ENCODE assay signal across 8 mouse cellular contexts in the genomic region with DNA sequence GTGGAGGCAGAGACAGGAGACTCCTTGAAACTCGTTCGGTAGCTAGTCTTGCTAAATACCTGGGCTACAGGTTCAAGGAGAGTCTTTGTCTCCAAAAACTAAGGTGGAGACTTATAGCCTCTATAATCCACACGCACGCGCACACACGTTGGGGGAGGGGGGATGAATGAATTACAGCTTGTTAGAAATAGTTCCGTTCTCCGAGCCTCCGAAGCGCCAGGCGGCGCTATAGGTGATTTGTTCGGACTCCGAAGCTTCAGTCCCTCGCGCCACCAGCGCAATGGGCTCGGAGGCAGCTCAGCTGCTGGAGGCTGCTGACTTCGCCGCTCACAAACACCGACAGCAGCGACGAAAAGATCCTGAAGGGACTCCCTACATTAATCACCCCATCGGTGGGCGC. TPM values are rescaled to one million over a fixed set of nuclear protein-coding genes. Genes with fewer than 3 reads are reported as not detected.
DNase-seq lines count a peak whose midpoint lies in the region; ATAC-seq and TF ChIP-seq lines count a peak whose summit lies in the region.

A gene (plus strand): TSS at position 247 of the 400 bp plus-strand sequence.

- peaks cover 24% of the 10 kb centered on the region for H3K4me1 ChIP-seq in embryonic facial prominence, embryonic 14.5 days (ENCODE audit: control insufficient read depth, insufficient read depth, low read length)
- H3K4me1 ChIP-seq in heart, adult 2 months (ENCODE audit: control insufficient read depth, insufficient read depth, low read length), result peaks cover 11% of the 10 kb centered on the region
- peaks cover 48% of the 10 kb centered on the region for H3K4me1 ChIP-seq in limb, embryonic 13.5 days
- peaks cover 43% of the 10 kb centered on the region for H3K4me1 ChIP-seq in midbrain, embryonic 16.5 days (ENCODE audit: control insufficient read depth, insufficient read depth, low read length)

- TF ChIP-seq POLR2A in heart, adult 2 months (IDR thresholded peaks at IDR 0.05; ENCODE audit: insufficient read depth, low read depth, low read length), result peak; percentile 92

- TF ChIP-seq CTCF in heart, adult 2 months (IDR thresholded peaks at IDR 0.05), result peak; percentile 95

- H3K4me2 ChIP-seq in embryonic facial prominence, embryonic 14.5 days (ENCODE audit: low read depth, low read length), result peak within 1 kb of the TSS; percentile 81
- peak within 1 kb of the TSS; percentile 76 for H3K4me2 ChIP-seq in limb, embryonic 13.5 days (replicated peaks)
- peak within 1 kb of the TSS; percentile 92 for H3K4me2 ChIP-seq in midbrain, embryonic 16.5 days (ENCODE audit: low read length)

- 1% methylated on average over 24 of the region's 25 CpGs for WGBS in embryonic facial prominence, embryonic 14.5 days
- WGBS in heart, adult 2 months, result 2% methylated on average over 25 of the region's 25 CpGs
- under 1% methylated on average over 25 of the region's 25 CpGs for WGBS in limb, embryonic 13.5 days
- 2% methylated on average over 25 of the region's 25 CpGs for WGBS in midbrain, embryonic 16.5 days

- peak; percentile 50 for ATAC-seq in embryonic facial prominence, embryonic 14.5 days (ENCODE audit: low read depth)
- peak; percentile 41; the same call in 1 of the 2 replicates for ATAC-seq in limb, embryonic 13.5 days (ENCODE audit: low FRiP score, low read depth)
- peak; percentile 21 for ATAC-seq in midbrain, embryonic 16.5 days

- DNase-seq in 3T3-L1 (ENCODE audit: low read depth, low spot score), result peak; percentile 84
- DNase-seq in adrenal gland, postnatal 4 days (ENCODE audit: low spot score in 2 of 2), result peak; percentile 85 to 87
- peak; percentile 97 for DNase-seq in embryonic facial prominence, embryonic 14.5 days (ENCODE audit: low spot score)
- DNase-seq in heart, adult 2 months, result peak; percentile 92 to 95
- DNase-seq in kidney, adult 8-10 months, result peak; percentile 90 to 96
- DNase-seq in spleen, postnatal 10 days (ENCODE audit: low spot score in 2 of 2), result peak; percentile 90 to 98

- intact Hi-C loops in heart, adult 2 months (cut with DNase I), result no loop called here

- H3K27ac ChIP-seq in embryonic facial prominence, embryonic 14.5 days (replicated peaks; ENCODE audit: low read depth, low read length), result peak within 1 kb of the TSS; percentile 79
- peak within 1 kb of the TSS; percentile 94 for H3K27ac ChIP-seq in heart, adult 2 months
- peak within 1 kb of the TSS; percentile 56; the same call in 1 of the 2 replicates for H3K27ac ChIP-seq in limb, embryonic 13.5 days
- peak within 1 kb of the TSS; percentile 81 for H3K27ac ChIP-seq in midbrain, embryonic 16.5 days (ENCODE audit: low read length)

- no peaks in the 10 kb centered on the region for H3K27me3 ChIP-seq in embryonic facial prominence, embryonic 14.5 days (replicated peaks; ENCODE audit: control insufficient read depth, insufficient read depth, low read length)
- no peaks in the 10 kb centered on the region for H3K27me3 ChIP-seq in heart, adult 2 months (ENCODE audit: control insufficient read depth, insufficient read depth, low read length)
- no peaks in the 10 kb centered on the region for H3K27me3 ChIP-seq in limb, embryonic 13.5 days
- H3K27me3 ChIP-seq in midbrain, embryonic 16.5 days (ENCODE audit: control insufficient read depth, insufficient read depth, low read depth, low read length), result no peaks in the 10 kb centered on the region

- peak within 1 kb of the TSS; percentile 83 for H3K9ac ChIP-seq in embryonic facial prominence, embryonic 14.5 days (ENCODE audit: low read depth, low read length)
- H3K9ac ChIP-seq in heart, adult 2 months (ENCODE audit: low read depth, low read length), result peak within 1 kb of the TSS; percentile 78
- H3K9ac ChIP-seq in limb, embryonic 13.5 days, result peak within 1 kb of the TSS; percentile 79
- H3K9ac ChIP-seq in midbrain, embryonic 16.5 days (ENCODE audit: low read depth, low read length), result peak within 1 kb of the TSS; percentile 80

- TF ChIP-seq EP300 in heart, adult 2 months (IDR thresholded peaks at IDR 0.05; ENCODE audit: insufficient read depth, low read depth, low read length), result peak; percentile 56; the same call in 1 of the 2 replicates

- peak within 1 kb of the TSS; percentile 53 for H3K4me3 ChIP-seq in embryonic facial prominence, embryonic 14.5 days (ENCODE audit: low read depth, low read length)
- peak within 1 kb of the TSS; percentile 96 for H3K4me3 ChIP-seq in heart, adult 2 months
- H3K4me3 ChIP-seq in limb, embryonic 13.5 days, result peak within 1 kb of the TSS; percentile 56
- H3K4me3 ChIP-seq in midbrain, embryonic 16.5 days (ENCODE audit: low read depth, low read length), result peak within 1 kb of the TSS; percentile 51

- H3K79me2 ChIP-seq in heart, adult 2 months (replicated peaks; ENCODE audit: control insufficient read depth, insufficient read depth, low read length), result no peaks in the 10 kb centered on the region

- no peaks in the 10 kb centered on the region for H3K9me3 ChIP-seq in embryonic facial prominence, embryonic 14.5 days (ENCODE audit: control insufficient read depth, low read length)
- no peaks in the 10 kb centered on the region for H3K9me3 ChIP-seq in limb, embryonic 13.5 days
- H3K9me3 ChIP-seq in midbrain, embryonic 16.5 days (replicated peaks; ENCODE audit: control insufficient read depth, low read length, poor library complexity, severe bottlenecking), result no peaks in the 10 kb centered on the region

- no peaks in the 10 kb centered on the region; the same call in 1 of the 2 replicates for H3K36me3 ChIP-seq in embryonic facial prominence, embryonic 14.5 days (ENCODE audit: control insufficient read depth, insufficient read depth, low read length)
- H3K36me3 ChIP-seq in heart, adult 2 months (ENCODE audit: control insufficient read depth, insufficient read depth, low read length), result no peaks in the 10 kb centered on the region
- peaks cover 8% of the 10 kb centered on the region for H3K36me3 ChIP-seq in limb, embryonic 13.5 days
- no peaks in the 10 kb centered on the region for H3K36me3 ChIP-seq in midbrain, embryonic 16.5 days (ENCODE audit: control insufficient read depth, insufficient read depth, low read length)

RNA-seq across cellular contexts. Expression of the gene that starts here (rescaled TPM):
- 10 to 100 TPM; 41.8 to 42.4 TPM for total RNA-seq in adrenal gland, postnatal 4 days (2021)
- polyA plus RNA-seq in embryonic facial prominence, embryonic 14.5 days (2014; fragmentation: Nextera tagmentation; extraction: Ambion mirVana), result 19.6 and 22.8 TPM in 2 replicates
- 10 to 100 TPM; 30.0 to 39.9 TPM for total RNA-seq in heart, adult 2 months (2021)
- polyA plus RNA-seq in heart, adult 2 months (2012; rRNA removed), result 47.7 and 77.5 TPM in 2 replicates
- polyA plus RNA-seq in limb, embryonic 13.5 days (2015; fragmentation: Nextera tagmentation; extraction: Ambion mirVana), result 21.5 and 23.5 TPM in 2 replicates
- polyA plus RNA-seq in midbrain, embryonic 16.5 days (2015; fragmentation: Nextera tagmentation; extraction: Ambion mirVana), result 23.3 and 27.7 TPM in 2 replicates

Comparison
In these comparisons a context has a peak if more than half of its experiments do, and no peak if none do; other contexts are left out.
1. Peak in every context shown above with its lines: DNase-seq, ATAC-seq, H3K4me3 ChIP-seq and H3K27ac ChIP-seq.